Mouse (Mus musculus) intestine, embryonic 14.5 days (tissue): Measurements from ENCODE around the gene Gm26920. TPM values are rescaled to one million over a fixed set of nuclear protein-coding genes. Genes with fewer than 3 reads are reported as not detected.

Experiments used
- ATAC-seq: fragments of 200-750 bp; cut with Nextera tagmentation; replicated peaks from 2 replicates; pipeline ENCODE4 v1.8.0; 2017; ENCODE audit warnings: low read depth, moderate number of reproducible peaks, moderate TSS enrichment, moderate library complexity; ENCODE audit not compliant: low FRiP score, low TSS enrichment
- DNase-seq: peaks from one replicate; pipeline ENCODE4 v3.0.0-alpha.2; 2018; ENCODE audit warnings: low spot score
- H3K27ac ChIP-seq: fragments of 300-500 bp; sonication (generic); 2 replicates; pipeline ENCODE4 v1.5.1; 2014; ENCODE audit warnings: low read depth, mild to moderate bottlenecking, control low read depth
- H3K27me3 ChIP-seq: fragments of 300-500 bp; sonication (generic); replicated peaks from 2 replicates; pipeline ENCODE4 v1.6.1; 2014; ENCODE audit warnings: low read length, control low read depth; ENCODE audit not compliant: control insufficient read depth, insufficient read depth
- H3K36me3 ChIP-seq: fragments of 300-500 bp; sonication (generic); 2 replicates; pipeline ENCODE4 v1.6.1; 2014; ENCODE audit warnings: low read length, control low read depth; ENCODE audit not compliant: control insufficient read depth, insufficient read depth
- H3K4me1 ChIP-seq: fragments of 300-500 bp; sonication (generic); replicated peaks from 2 replicates; pipeline ENCODE4 v1.6.1; 2014; ENCODE audit warnings: low read length, control low read depth, mixed read lengths; ENCODE audit not compliant: control insufficient read depth, insufficient read depth
- H3K4me2 ChIP-seq: fragments of 300-500 bp; sonication (generic); 2 replicates; pipeline ENCODE4 v1.6.1; 2014; ENCODE audit warnings: low read length
- H3K4me3 ChIP-seq: fragments of 300-500 bp; sonication (generic); 2 replicates; pipeline ENCODE4 v1.5.1; 2014; ENCODE audit warnings: low read depth, low read length, control low read depth, mixed read lengths
- H3K9ac ChIP-seq: fragments of 300-500 bp; sonication (generic); 2 replicates; pipeline ENCODE4 v1.6.1; 2014; ENCODE audit warnings: mild to moderate bottlenecking, low read length
- H3K9me3 ChIP-seq: fragments of 300-500 bp; sonication (generic); 2 replicates; pipeline ENCODE4 v1.6.1; 2016; ENCODE audit warnings: low read length, control low read depth; ENCODE audit not compliant: control insufficient read depth
- WGBS: fragments of 180-500 bp; shearing (Covaris S2); extraction: QIAGEN DNeasy Blood & Tissue Kit; methylation state at CpG from one replicate; pipeline ENCODE4 v1.1.7; 2014; 5-methylcytosine and 5-hydroxymethylcytosine counted together
- polyA plus RNA-seq: library from polyadenylated mRNA; unstranded; fragments of >200 nt; fragmentation: Nextera tagmentation; extraction: Ambion mirVana; gene quantifications from 2 replicates; pipeline ENCODE4 v1.2.1, GENCODE M21; 2014

The Gm26920 gene
- polyA plus RNA-seq, 1 experiment from 2014 or later, result 0.87 TPM

DNA sequence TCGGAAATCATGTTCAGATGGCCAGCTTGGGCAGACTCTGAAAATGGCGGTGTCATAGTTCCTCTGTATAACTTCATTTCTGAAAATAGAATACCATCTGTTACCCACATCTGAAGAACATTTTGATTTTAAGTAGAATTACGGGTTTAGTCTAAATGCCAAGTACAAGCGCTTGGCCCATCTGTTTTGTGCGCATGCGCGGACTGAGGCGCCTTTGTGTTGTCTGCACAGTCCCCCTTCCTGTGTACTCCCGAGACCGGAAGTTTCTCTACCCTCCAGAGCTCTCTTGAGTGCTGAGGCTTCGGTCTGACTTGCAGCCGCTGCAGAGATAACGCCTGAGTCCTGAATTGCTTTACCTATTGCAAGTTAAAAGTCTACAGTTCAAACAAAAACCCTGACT, 9.1 kb upstream of the Gm26920 start:
- ATAC-seq (no peak), DNase-seq (no peak)
- H3K36me3 ChIP-seq, result peaks cover 54% of the 10 kb centered on the region
- no peak overlapping the region for H3K4me2 ChIP-seq
- H3K4me1 ChIP-seq, result peaks cover 4% of the 10 kb centered on the region; the same call in 1 of the 2 replicates
- H3K9me3 ChIP-seq, result peaks cover 18% of the 10 kb centered on the region
- no peaks in the 10 kb centered on the region for H3K27me3 ChIP-seq
- no peak overlapping the region for H3K9ac ChIP-seq
- H3K4me3 ChIP-seq, result no peak overlapping the region; the same call in 1 of the 2 replicates
- H3K27ac ChIP-seq, result no peak overlapping the region
- WGBS, result 94% methylated on average over 13 of the region's 13 CpGs

DNA sequence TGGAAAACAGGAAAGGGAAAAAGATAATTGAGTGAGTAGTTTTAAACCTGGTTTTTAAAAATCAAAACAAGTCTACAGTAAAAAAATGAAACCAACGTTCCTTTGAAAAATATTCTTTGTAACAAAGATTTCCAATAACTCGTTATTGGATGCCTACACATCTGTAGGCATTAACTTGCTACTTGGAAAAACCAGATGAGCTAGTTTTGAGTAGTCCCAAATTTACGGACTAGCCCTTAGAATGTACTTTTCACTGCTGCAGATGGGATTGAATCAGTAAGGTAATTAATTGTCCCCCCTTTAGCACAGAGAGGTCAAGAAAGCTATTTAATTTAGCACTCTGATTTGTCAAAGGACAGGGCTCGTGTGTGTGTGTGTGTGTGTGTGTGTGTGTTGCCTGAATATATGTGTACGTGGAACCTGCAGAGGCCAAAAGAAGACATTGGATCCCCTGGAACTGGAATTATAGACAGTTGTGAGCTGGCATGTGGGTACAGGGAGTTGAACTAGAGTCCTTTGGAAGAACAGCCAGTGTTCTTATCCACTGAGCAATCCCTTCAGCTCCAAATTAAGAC, 5.4 kb upstream of the Gm26920 start:
- Histone ChIP-seq H3K4me2 (peak overlapping the region; percentile 78), H3K36me3 (peaks cover 21% of the 10 kb centered on the region), H3K27ac (peak overlapping the region; percentile 98), H3K4me3 (peak overlapping the region; percentile 81), H3K4me1 (peaks cover 7% of the 10 kb centered on the region; the same call in 1 of the 2 replicates), H3K27me3 (no peaks in the 10 kb centered on the region), H3K9ac (peak overlapping the region; percentile 83), H3K9me3 (no peaks in the 10 kb centered on the region)
- no peak for DNase-seq
- 5% methylated on average over 5 of the region's 5 CpGs for WGBS
- no peak for ATAC-seq

DNA sequence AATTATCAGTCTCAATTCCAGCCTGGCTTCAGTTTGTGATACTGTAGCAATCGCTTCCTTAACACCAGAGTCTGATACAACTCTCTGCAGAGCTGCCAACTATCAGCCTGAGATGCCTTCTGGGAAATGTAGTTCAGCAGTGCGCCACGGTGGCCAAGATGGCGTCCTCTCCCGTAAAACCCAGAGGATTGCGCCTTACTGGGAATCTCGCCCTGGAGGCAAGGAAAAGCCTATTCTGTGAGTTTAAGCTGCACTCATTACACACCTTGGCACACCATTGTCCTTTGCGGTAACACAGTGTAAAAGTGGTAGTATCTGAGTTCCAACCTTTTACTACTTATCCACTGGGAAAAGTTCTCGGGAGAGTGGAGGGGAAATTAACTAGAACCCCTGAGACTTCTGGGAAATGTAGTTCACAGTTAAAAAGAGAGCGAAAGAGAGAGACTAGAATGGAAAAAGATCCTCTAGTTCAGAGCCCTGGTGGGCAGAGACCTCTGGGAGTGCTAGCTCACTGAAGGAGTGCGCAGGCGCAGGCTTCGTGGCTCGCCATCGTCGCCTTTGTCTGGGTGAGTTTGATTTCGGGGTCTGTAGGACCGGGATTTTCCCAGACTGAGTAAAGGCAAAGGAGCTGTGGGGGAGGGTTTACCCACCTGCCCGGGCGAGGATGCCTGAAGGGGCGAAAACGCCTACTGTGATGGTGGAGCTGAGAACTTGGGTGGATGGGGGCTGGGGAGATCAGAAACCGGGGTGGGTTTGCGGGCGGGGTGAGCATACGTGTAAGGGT, 4.6 kb upstream of the Gm26920 start, which contains the start of gene Zfp260:
Gene Zfp260, plus strand, starts transcription at position 132 of the 784 bp plus-strand sequence.
- H3K4me1 ChIP-seq, result peaks cover 7% of the 10 kb centered on the region; the same call in 1 of the 2 replicates
- ATAC-seq (peak; percentile 82), DNase-seq (peak; percentile 96)
- peaks cover 14% of the 10 kb centered on the region for H3K36me3 ChIP-seq
- peak within 1 kb of the TSS; percentile 78 for H3K4me2 ChIP-seq
- H3K4me3 ChIP-seq, result peak within 1 kb of the TSS; percentile 81
- H3K9ac ChIP-seq, result peak within 1 kb of the TSS; percentile 83
- no peaks in the 10 kb centered on the region for H3K9me3 ChIP-seq
- H3K27me3 ChIP-seq, result no peaks in the 10 kb centered on the region
- WGBS, result under 1% methylated on average over 26 of the region's 26 CpGs
- H3K27ac ChIP-seq, result peak within 1 kb of the TSS; percentile 98

DNA sequence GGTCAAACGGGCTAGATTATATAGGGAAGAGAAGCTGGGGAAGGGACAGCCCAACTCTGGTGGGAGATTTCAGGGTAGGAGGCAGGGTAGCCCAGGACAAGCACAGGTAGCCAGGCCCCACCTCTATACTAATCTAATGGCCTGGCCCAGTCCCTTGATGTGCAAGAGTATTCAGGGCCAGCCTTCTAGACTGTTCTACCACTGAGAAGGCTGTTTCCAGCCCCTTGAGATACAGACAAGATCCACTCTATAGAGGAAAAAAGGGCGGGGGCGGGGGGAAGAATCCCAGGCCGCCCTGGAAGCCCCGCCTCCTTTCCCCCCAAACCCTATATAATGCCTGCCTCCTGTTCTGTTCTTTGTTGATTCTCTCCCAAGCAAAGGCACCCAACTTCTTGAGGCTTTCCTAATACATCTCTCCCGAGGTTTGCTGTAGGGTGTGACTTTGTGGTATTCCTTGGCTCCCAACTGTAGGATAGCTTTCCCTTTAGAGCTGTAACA, 3.8 kb upstream of the Gm26920 start:
- H3K9me3 ChIP-seq, result no peaks in the 10 kb centered on the region
- H3K27me3 ChIP-seq, result no peaks in the 10 kb centered on the region
- peak overlapping the region; percentile 78 for H3K4me2 ChIP-seq
- H3K4me3 ChIP-seq, result peak overlapping the region; percentile 81
- no peak overlapping the region; the same call in 1 of the 2 replicates for H3K27ac ChIP-seq
- peaks cover 13% of the 10 kb centered on the region for H3K4me1 ChIP-seq
- DNase-seq, result no peak
- 65% methylated on average over 6 of the region's 6 CpGs for WGBS
- H3K36me3 ChIP-seq, result peaks cover 5% of the 10 kb centered on the region
- ATAC-seq, result no peak
- H3K9ac ChIP-seq, result peak overlapping the region; percentile 83

DNA sequence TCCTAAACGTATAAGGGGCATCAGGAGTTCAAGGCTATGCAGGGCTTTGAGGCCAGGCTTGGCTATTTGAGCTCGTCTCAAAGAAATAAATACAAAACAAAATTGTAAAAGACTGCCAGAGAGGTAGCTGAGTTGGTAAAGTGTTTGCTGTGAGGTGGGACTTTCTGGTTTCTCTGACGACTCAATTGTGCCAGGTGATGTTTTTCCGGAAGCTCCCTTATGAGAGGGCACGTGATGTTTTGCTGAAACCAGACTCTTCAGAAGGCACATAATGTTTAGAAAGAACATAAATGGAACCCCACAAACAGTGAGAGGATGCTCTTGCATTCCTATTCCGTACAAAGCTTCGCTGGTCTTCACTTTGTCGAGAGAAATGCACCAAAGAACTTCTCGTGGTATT, 2.5 kb upstream of the Gm26920 start:
- DNase-seq (no peak), ATAC-seq (no peak)
- no peaks in the 10 kb centered on the region for H3K9me3 ChIP-seq
- H3K27ac ChIP-seq, result no peak overlapping the region
- no peaks in the 10 kb centered on the region for H3K36me3 ChIP-seq
- no peak overlapping the region for H3K4me2 ChIP-seq
- peaks cover 15% of the 10 kb centered on the region for H3K4me1 ChIP-seq
- H3K4me3 ChIP-seq, result no peak overlapping the region
- H3K27me3 ChIP-seq, result no peaks in the 10 kb centered on the region
- WGBS, result 84% methylated on average over 9 of the region's 9 CpGs
- H3K9ac ChIP-seq, result no peak overlapping the region

DNA sequence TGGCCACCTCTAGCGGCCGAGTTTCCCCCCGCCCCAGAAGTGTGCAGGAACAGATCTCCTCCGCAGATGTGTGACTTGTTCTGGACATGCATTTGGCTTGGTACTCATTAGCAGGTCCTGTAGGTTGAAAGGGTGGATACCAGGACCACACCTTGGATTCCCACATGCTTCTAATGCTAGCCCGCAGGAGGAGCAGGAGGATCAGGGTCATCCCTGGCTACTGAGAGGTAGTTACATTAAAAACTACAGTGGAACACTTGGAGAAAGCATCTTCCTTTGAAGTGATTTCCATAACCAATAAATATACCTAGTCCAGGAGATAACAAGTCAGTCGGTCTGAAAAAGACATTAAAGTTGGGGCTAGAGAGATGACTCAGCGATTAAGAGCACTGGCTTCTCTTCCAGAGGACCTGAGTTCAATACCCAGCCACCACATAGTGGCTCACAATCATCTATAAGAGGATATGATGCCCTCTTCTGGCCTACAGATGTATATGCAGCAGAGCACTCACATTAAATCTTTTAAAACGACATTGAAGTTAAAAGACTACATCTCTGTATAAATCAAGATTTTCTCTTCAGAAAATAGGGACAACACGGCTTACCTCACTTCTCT, 868 bp upstream of the Gm26920 start:
- H3K27me3 ChIP-seq, result no peaks in the 10 kb centered on the region
- H3K9me3 ChIP-seq, result no peaks in the 10 kb centered on the region
- no peak for ATAC-seq
- H3K27ac ChIP-seq, result peak overlapping the region; percentile 36; the same call in 1 of the 2 replicates
- H3K9ac ChIP-seq, result peak overlapping the region; percentile 53
- H3K36me3 ChIP-seq, result peaks cover 6% of the 10 kb centered on the region; the same call in 1 of the 2 replicates
- H3K4me2 ChIP-seq, result peak overlapping the region; percentile 67
- 11% methylated on average over 9 of the region's 9 CpGs for WGBS
- peaks cover 14% of the 10 kb centered on the region for H3K4me1 ChIP-seq
- H3K4me3 ChIP-seq, result peak overlapping the region; percentile 67
- no peak for DNase-seq

DNA sequence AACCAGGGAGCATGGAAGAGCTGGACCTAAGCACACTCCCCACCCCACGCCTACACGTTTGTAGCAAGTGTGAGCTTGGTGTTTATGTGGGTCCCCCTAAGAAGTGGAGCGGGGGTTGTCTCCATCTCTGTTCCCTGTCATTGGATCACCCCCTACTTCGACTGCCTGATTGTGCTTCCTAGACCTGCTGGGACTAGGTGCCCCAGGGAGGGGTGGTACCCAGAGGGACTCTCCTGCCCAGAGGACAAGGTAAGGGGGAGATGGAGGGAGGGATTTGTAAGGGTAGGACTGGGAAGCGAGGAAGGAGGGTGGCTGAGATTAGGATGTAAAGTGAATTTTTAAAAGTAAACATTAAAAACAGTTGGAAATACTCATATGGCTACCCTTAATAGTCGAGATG, 805 bp downstream of the Gm26920 start:
- Histone ChIP-seq H3K4me2 (peak overlapping the region; percentile 67), H3K36me3 (peaks cover 22% of the 10 kb centered on the region), H3K9ac (peak overlapping the region; percentile 53), H3K4me3 (peak overlapping the region; percentile 67), H3K27me3 (no peaks in the 10 kb centered on the region), H3K9me3 (no peaks in the 10 kb centered on the region), H3K4me1 (peaks cover 14% of the 10 kb centered on the region), H3K27ac (no peak overlapping the region)
- ATAC-seq, result no peak; the same call in 1 of the 2 replicates
- WGBS, result 10% methylated on average over 6 of the region's 6 CpGs
- DNase-seq, result no peak

DNA sequence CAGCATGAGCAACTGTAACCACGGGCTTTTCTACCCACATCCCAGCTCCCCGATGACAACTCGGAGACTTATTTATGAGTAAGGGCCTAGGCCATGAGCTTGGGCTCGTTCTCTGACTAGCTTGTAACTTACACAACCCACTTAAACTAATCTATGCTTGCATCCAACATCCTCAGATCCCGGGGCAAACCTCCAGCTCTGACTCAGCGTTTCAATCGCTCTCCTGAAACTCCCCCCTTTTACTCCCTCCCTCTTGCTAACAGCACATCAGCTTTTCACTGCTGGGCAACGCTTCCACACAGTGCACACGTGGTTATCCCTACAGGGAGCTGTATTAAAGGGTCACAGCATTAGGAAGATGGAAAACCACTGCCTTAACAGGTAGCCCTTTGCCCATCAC, 3.7 kb downstream of the Gm26920 start:
- no peaks in the 10 kb centered on the region for H3K9me3 ChIP-seq
- no peak overlapping the region for H3K4me3 ChIP-seq
- no peaks in the 10 kb centered on the region for H3K27me3 ChIP-seq
- WGBS, result 88% methylated on average over 9 of the region's 9 CpGs
- H3K4me1 ChIP-seq, result peaks cover 10% of the 10 kb centered on the region
- peaks cover 29% of the 10 kb centered on the region for H3K36me3 ChIP-seq
- H3K4me2 ChIP-seq, result no peak overlapping the region
- H3K9ac ChIP-seq, result no peak overlapping the region
- ATAC-seq, result no peak
- DNase-seq, result no peak
- no peak overlapping the region for H3K27ac ChIP-seq
